Mouse (Mus musculus): Measurements from ENCODE around the gene Vmn1r199.
"Not testable (repeated sequence)": the region's sequence is repeated elsewhere in the genome, so short reads cannot be mapped to it uniquely, and the experiment has no call there.

The Vmn1r199 gene

GRCm38 (mm10) chr13:22379518-22379917, at the start of gene Vmn1r199:
Gene Vmn1r199 (plus strand): TSS chr13:22379818.
- DNase-seq (ENCODE audit: inconsistent ontology term), result no peak

- DNase-seq (ENCODE audit: inconsistent ontology term), result no peak
These were observed 46.3 kb upstream of the Vmn1r199 start for GRCm38 (mm10) chr13:22333269-22333668.

GRCm38 (mm10) chr13:22335565-22335964, 44.1 kb upstream of the Vmn1r199 start:
- DNase-seq (ENCODE audit: inconsistent ontology term), result no peak

- no peak for DNase-seq (ENCODE audit: inconsistent ontology term)
These were observed 29.6 kb upstream of the Vmn1r199 start, which contains the start of gene Vmn1r198 for GRCm38 (mm10) chr13:22350064-22350463. Gene Vmn1r198 (plus strand): TSS chr13:22350364.

- DNase-seq (ENCODE audit: inconsistent ontology term), result no peak
These were observed 28.8 kb upstream of the Vmn1r199 start for GRCm38 (mm10) chr13:22350813-22351212.

GRCm38 (mm10) chr13:22381128-22381527, 1.5 kb downstream of the Vmn1r199 start:
- DNase-seq (ENCODE audit: inconsistent ontology term), result not testable (repeated sequence)

- no peak for DNase-seq (ENCODE audit: inconsistent ontology term)
These were observed 3.8 kb downstream of the Vmn1r199 start for GRCm38 (mm10) chr13:22383401-22383800.

GRCm38 (mm10) chr13:22387050-22387449, 7.4 kb downstream of the Vmn1r199 start:
- DNase-seq (ENCODE audit: inconsistent ontology term), result no peak

GRCm38 (mm10) chr13:22390073-22390472, 10.5 kb downstream of the Vmn1r199 start, which contains the start of gene Vmn1r200:
Gene Vmn1r200 (plus strand): TSS chr13:22390373.
- no peak for DNase-seq (ENCODE audit: inconsistent ontology term)

- no peak for DNase-seq (ENCODE audit: inconsistent ontology term)
These were observed 23.4 kb downstream of the Vmn1r199 start for GRCm38 (mm10) chr13:22402978-22403377.

All from Muller cell, postnatal 12 days (primary cell).